Mouse (Mus musculus): ENCODE data around the gene Nup54. TPM values are rescaled to one million over a fixed set of nuclear protein-coding genes. Genes with fewer than 3 reads are reported as not detected.

Gene Nup54
- polyA plus RNA-seq, 2 experiments = 20.7 to 31.9 TPM

- Histone ChIP-seq H3K4me2 (ENCODE audit: low read depth) (peak overlapping the region; percentile 34), H3K9ac (replicated peaks) (no peak overlapping the region), H3K4me3 (ENCODE audit: insufficient read depth in 1 of 2, low read depth in 2 of 2, low read length in 2 of 2) (no peak overlapping the region), H3K27me3 (ENCODE audit: control insufficient read depth, insufficient read depth, low read length) (no peaks in the 10 kb centered on the region), H3K4me1 (replicated peaks; ENCODE audit: control insufficient read depth in 2 of 2, insufficient read depth in 2 of 2, low read length in 1 of 2) (peaks cover 0 to 27% of the 10 kb centered on the region in 2 experiments; a peak in 3 of 4 replicates), H3K9me3 (ENCODE audit: control insufficient read depth, low read length) (no peaks in the 10 kb centered on the region), H3K27ac (no peak overlapping the region), H3K36me3 (replicated peaks; ENCODE audit: control insufficient read depth, insufficient read depth, low read depth) (no peaks in the 10 kb centered on the region)
- TF ChIP-seq CTCF (IDR thresholded peaks at IDR 0.05; ENCODE audit: low read depth) (peak; percentile 27), EP300 (IDR thresholded peaks at IDR 0.05; ENCODE audit: low read depth) (no peak)
- ATAC-seq (ENCODE audit: insufficient read depth) = peak; percentile 42
- 18% methylated on average over 6 of the region's 6 CpGs for WGBS (ENCODE audit: insufficient replicate concordance)
- no peak for DNase-seq (ENCODE audit: low read depth in 3 of 3, low spot score in 3 of 3)
These were observed 60.3 kb downstream of the Nup54 start for GRCm38 (mm10) chr5:92374721-92375142.

- no peak for TF ChIP-seq CTCF (IDR thresholded peaks at IDR 0.05; ENCODE audit: low read depth)
- TF ChIP-seq EP300 (IDR thresholded peaks at IDR 0.05; ENCODE audit: low read depth) = no peak
- no peaks in the 10 kb centered on the region for H3K27me3 ChIP-seq (ENCODE audit: control insufficient read depth, insufficient read depth, low read length)
- ATAC-seq (ENCODE audit: insufficient read depth) = no peak
- H3K4me3 ChIP-seq (ENCODE audit: insufficient read depth in 1 of 2, low read depth in 2 of 2, low read length in 2 of 2) = no peak overlapping the region
- H3K9me3 ChIP-seq (ENCODE audit: control insufficient read depth, low read length) = no peaks in the 10 kb centered on the region
- H3K9ac ChIP-seq (replicated peaks) = no peak overlapping the region
- H3K4me2 ChIP-seq (ENCODE audit: low read depth) = no peak overlapping the region
- H3K4me1 ChIP-seq (replicated peaks; ENCODE audit: control insufficient read depth in 2 of 2, insufficient read depth in 2 of 2, low read length in 1 of 2) = peaks cover 0 to 34% of the 10 kb centered on the region in 2 experiments; a peak in 3 of 4 replicates
- no peaks in the 10 kb centered on the region for H3K36me3 ChIP-seq (replicated peaks; ENCODE audit: control insufficient read depth, insufficient read depth, low read depth)
- no peak overlapping the region for H3K27ac ChIP-seq
- DNase-seq (ENCODE audit: low read depth in 3 of 3, low spot score in 3 of 3) = no peak
- WGBS (ENCODE audit: insufficient replicate concordance) = 15% methylated on average over 2 of the region's 2 CpGs
These were observed 62.4 kb downstream of the Nup54 start for GRCm38 (mm10) chr5:92372605-92373004.

DNA sequence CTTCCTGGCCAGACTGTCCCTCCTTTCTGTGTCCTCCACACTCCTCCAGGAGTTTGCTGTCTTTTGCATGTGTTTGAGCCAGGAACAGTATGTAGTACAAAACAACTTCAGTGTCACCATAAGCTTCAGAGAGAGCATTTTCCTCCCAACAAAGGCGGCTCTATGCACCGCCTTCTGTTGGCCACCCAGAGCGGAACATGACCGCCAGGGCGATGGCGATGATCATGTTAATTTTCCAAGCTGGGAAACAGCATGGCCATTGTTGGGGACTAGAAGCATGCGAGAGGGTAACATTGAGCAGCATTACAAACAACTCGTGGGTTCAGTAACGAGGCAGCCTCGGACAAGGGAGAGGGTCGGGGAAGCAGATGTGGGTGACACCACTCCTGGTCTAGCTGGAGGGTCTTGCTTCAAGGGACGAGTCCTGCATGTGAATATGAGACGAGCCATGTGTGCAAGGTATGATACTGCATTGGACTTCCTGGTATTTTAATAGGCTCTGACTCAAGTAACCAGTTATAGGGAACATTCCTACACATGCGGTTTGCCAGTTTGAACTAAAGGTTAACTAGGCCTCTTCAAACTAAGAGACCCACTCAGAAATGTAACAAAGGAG, 63.5 kb downstream of the Nup54 start:
- TF ChIP-seq EP300 (IDR thresholded peaks at IDR 0.05; ENCODE audit: low read depth) (no peak), CTCF (IDR thresholded peaks at IDR 0.05; ENCODE audit: low read depth) (no peak)
- Histone ChIP-seq H3K4me2 (ENCODE audit: low read depth) (no peak overlapping the region), H3K36me3 (replicated peaks; ENCODE audit: control insufficient read depth, insufficient read depth, low read depth) (no peaks in the 10 kb centered on the region), H3K27me3 (ENCODE audit: control insufficient read depth, insufficient read depth, low read length) (no peaks in the 10 kb centered on the region), H3K27ac (no peak overlapping the region), H3K4me3 (ENCODE audit: insufficient read depth in 1 of 2, low read depth in 2 of 2, low read length in 2 of 2) (no peak overlapping the region), H3K9ac (replicated peaks) (no peak overlapping the region), H3K4me1 (replicated peaks; ENCODE audit: control insufficient read depth in 2 of 2, insufficient read depth in 2 of 2, low read length in 1 of 2) (peaks cover 0 to 29% of the 10 kb centered on the region in 2 experiments; a peak in 3 of 4 replicates), H3K9me3 (ENCODE audit: control insufficient read depth, low read length) (no peaks in the 10 kb centered on the region)
- DNase-seq (ENCODE audit: low read depth in 3 of 3, low spot score in 3 of 3) (no peak), ATAC-seq (ENCODE audit: insufficient read depth) (no peak)
- WGBS (ENCODE audit: insufficient replicate concordance) = 73% methylated on average over 14 of the region's 14 CpGs

GRCm38 (mm10) chr5:92370891-92371290, 64.1 kb downstream of the Nup54 start:
- Histone ChIP-seq H3K4me3 (ENCODE audit: insufficient read depth in 1 of 2, low read depth in 2 of 2, low read length in 2 of 2) (no peak overlapping the region), H3K36me3 (replicated peaks; ENCODE audit: control insufficient read depth, insufficient read depth, low read depth) (no peaks in the 10 kb centered on the region), H3K27ac (no peak overlapping the region), H3K27me3 (ENCODE audit: control insufficient read depth, insufficient read depth, low read length) (no peaks in the 10 kb centered on the region), H3K9me3 (ENCODE audit: control insufficient read depth, low read length) (no peaks in the 10 kb centered on the region), H3K4me1 (replicated peaks; ENCODE audit: control insufficient read depth in 2 of 2, insufficient read depth in 2 of 2, low read length in 1 of 2) (peaks cover 0 to 27% of the 10 kb centered on the region in 2 experiments; a peak in 3 of 4 replicates), H3K9ac (replicated peaks) (no peak overlapping the region), H3K4me2 (ENCODE audit: low read depth) (no peak overlapping the region)
- ATAC-seq (ENCODE audit: insufficient read depth) = no peak
- DNase-seq (ENCODE audit: low read depth in 3 of 3, low spot score in 3 of 3) = no peak
- TF ChIP-seq CTCF (IDR thresholded peaks at IDR 0.05; ENCODE audit: low read depth) (no peak), EP300 (IDR thresholded peaks at IDR 0.05; ENCODE audit: low read depth) (no peak)
- WGBS (ENCODE audit: insufficient replicate concordance) = 79% methylated on average over 6 of the region's 6 CpGs

- Histone ChIP-seq H3K27me3 (ENCODE audit: control insufficient read depth, insufficient read depth, low read length) (no peaks in the 10 kb centered on the region), H3K27ac (no peak overlapping the region), H3K4me1 (replicated peaks; ENCODE audit: control insufficient read depth in 2 of 2, insufficient read depth in 2 of 2, low read length in 1 of 2) (peaks cover 0 to 22% of the 10 kb centered on the region in 2 experiments; a peak in 3 of 4 replicates), H3K9ac (replicated peaks) (no peak overlapping the region), H3K36me3 (replicated peaks; ENCODE audit: control insufficient read depth, insufficient read depth, low read depth) (no peaks in the 10 kb centered on the region), H3K9me3 (ENCODE audit: control insufficient read depth, low read length) (no peaks in the 10 kb centered on the region), H3K4me2 (ENCODE audit: low read depth) (no peak overlapping the region), H3K4me3 (ENCODE audit: insufficient read depth in 1 of 2, low read depth in 2 of 2, low read length in 2 of 2) (no peak overlapping the region)
- 45% methylated on average over 6 of the region's 6 CpGs for WGBS (ENCODE audit: insufficient replicate concordance)
- ATAC-seq (ENCODE audit: insufficient read depth) (no peak; the same call in 1 of the 2 replicates), DNase-seq (ENCODE audit: low read depth in 3 of 3, low spot score in 3 of 3) (no peak)
- TF ChIP-seq EP300 (IDR thresholded peaks at IDR 0.05; ENCODE audit: low read depth) (no peak), CTCF (IDR thresholded peaks at IDR 0.05; ENCODE audit: low read depth) (no peak)
These were observed 64.6 kb downstream of the Nup54 start for GRCm38 (mm10) chr5:92370392-92370791.
